Mouse (Mus musculus) heart, embryonic 16.5 days (tissue): Measurements from ENCODE around the gene Tcp11l1. TPM values are rescaled to one million over a fixed set of nuclear protein-coding genes. Genes with fewer than 3 reads are reported as not detected.

Experiments
- ATAC-seq: fragments of 200-750 bp; cut with Nextera tagmentation; replicated peaks from 2 replicates; pipeline ENCODE4 v1.8.0; 2017; ENCODE audit warnings: moderate number of reproducible peaks; ENCODE audit not compliant: insufficient read depth, low FRiP score; ENCODE audit errors: extremely low read depth
- H3K27ac ChIP-seq: fragments of 300-500 bp; sonication (generic); 2 replicates; pipeline ENCODE4 v1.5.1; 2014; ENCODE audit warnings: mild to moderate bottlenecking, low read length, control low read depth, moderate library complexity
- H3K27me3 ChIP-seq: fragments of 300-500 bp; sonication (generic); 2 replicates; pipeline ENCODE4 v1.6.1; 2014; ENCODE audit warnings: low read length, mixed read lengths; ENCODE audit not compliant: control insufficient read depth, insufficient read depth
- H3K36me3 ChIP-seq: fragments of 300-500 bp; sonication (generic); 2 replicates; pipeline ENCODE4 v1.6.1; 2014; ENCODE audit not compliant: control insufficient read depth, insufficient read depth
- H3K4me1 ChIP-seq: fragments of 300-500 bp; sonication (generic); 2 replicates; pipeline ENCODE4 v1.6.1; 2014; ENCODE audit warnings: low read length, mixed read lengths; ENCODE audit not compliant: control insufficient read depth, insufficient read depth
- H3K4me2 ChIP-seq: fragments of 300-500 bp; sonication (generic); 2 replicates; pipeline ENCODE4 v1.6.1; 2014; ENCODE audit warnings: low read depth, mild to moderate bottlenecking, control low read depth, low read length
- H3K4me3 ChIP-seq: fragments of 300-500 bp; sonication (generic); 2 replicates; pipeline ENCODE4 v1.5.1; 2014; ENCODE audit warnings: mild to moderate bottlenecking, control low read depth, low read length
- H3K9ac ChIP-seq: fragments of 300-500 bp; sonication (generic); 2 replicates; pipeline ENCODE4 v1.6.1; 2014; ENCODE audit warnings: low read length, control low read depth
- H3K9me3 ChIP-seq: fragments of 300-500 bp; sonication (generic); replicated peaks from 2 replicates; pipeline ENCODE4 v1.6.1; 2016; ENCODE audit warnings: low read length; ENCODE audit not compliant: control insufficient read depth
- WGBS: fragments of 180-500 bp; shearing (Covaris S2); extraction: QIAGEN DNeasy Blood & Tissue Kit; methylation state at CpG from one replicate; pipeline ENCODE4 v1.1.7; 2014; 5-methylcytosine and 5-hydroxymethylcytosine counted together
- polyA plus RNA-seq: library from polyadenylated mRNA; unstranded; fragments of >200 nt; fragmentation: Nextera tagmentation; extraction: Ambion mirVana; gene quantifications from 2 replicates; pipeline ENCODE4 v1.2.1, GENCODE M21; 2015

Gene Tcp11l1
- 28.0 and 28.9 TPM in 2 replicates for polyA plus RNA-seq

DNA sequence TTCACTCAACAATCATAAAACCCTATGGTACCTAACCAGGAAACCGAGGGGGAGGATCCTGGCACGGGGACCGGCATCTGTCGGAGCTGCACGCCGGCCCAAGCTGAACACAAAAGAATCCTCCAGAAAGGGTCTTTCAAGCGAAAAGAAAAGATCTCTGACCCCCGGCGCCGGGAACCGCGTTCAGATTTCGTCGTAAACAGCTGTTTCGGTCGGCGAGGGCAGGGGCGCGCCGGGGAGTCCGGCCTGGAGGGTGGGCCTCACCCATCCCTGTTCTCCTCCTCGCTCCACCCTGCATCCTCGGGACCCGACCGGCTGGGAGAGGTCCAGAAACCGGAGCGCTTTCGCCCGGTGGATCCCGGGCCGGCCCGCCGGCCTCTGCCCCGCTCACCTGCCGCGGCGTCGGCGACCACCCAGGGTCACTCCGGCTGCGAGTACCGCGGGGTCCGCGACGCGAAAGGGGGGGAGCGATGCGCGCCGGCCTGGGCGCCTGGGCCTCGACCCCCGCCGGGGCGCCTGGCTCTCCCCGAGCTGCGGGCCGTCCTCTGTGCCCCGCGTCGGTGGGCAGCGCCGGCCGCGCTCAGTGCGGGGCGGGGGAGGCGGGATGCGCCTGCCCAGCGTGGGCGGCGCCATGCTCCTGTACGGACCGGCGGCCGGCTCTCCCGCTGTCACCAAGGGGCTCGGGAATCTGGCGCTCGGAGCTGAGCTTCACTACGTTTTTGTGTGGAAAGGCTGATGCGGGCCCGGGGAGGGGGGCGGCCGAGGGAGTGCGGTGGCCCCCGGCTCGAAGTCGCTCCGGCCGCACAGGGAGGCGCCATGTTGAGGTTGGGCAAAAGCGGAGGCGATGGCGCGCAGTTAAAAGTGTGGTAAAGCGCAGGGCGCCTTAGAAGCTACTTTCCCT is at the start of gene Tcp11l1:
Gene Tcp11l1 (minus strand): TSS at position 585 of the 901 bp plus-strand sequence.
- Histone ChIP-seq H3K9me3 (no peaks in the 10 kb centered on the region), H3K9ac (peak within 1 kb of the TSS; percentile 79), H3K27me3 (no peaks in the 10 kb centered on the region), H3K36me3 (no peaks in the 10 kb centered on the region), H3K4me3 (peak within 1 kb of the TSS; percentile 89), H3K27ac (peak within 1 kb of the TSS; percentile 69), H3K4me1 (peaks cover 7% of the 10 kb centered on the region; the same call in 1 of the 2 replicates), H3K4me2 (peak within 1 kb of the TSS; percentile 92)
- WGBS, result 0% methylated on average over 99 of the region's 99 CpGs
- peak; percentile 82 for ATAC-seq

DNA sequence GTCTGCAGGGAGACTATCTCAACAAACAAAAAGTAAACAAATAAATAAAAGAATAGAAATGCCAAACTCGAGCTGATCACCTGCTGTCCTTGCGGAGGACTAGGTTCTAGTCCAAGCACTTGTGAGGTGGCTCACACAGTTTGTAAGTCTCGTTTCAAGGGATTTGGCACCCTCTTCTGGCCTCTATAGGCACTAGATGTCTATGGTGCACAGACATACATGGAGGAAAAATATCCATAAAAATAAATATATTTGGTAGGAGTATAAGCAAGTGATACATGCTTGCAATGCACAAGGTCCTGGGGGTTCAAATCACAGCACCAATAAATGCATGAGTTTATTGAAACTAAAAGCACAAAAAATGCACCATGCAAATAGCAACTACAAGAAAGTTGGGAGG is 38.6 kb upstream of the Tcp11l1 start:
- no peak overlapping the region for H3K27ac ChIP-seq
- no peaks in the 10 kb centered on the region for H3K4me1 ChIP-seq
- no peaks in the 10 kb centered on the region for H3K27me3 ChIP-seq
- H3K9ac ChIP-seq, result no peak overlapping the region
- H3K36me3 ChIP-seq, result no peaks in the 10 kb centered on the region
- 62% methylated on average over 3 of the region's 3 CpGs for WGBS
- H3K9me3 ChIP-seq, result no peaks in the 10 kb centered on the region
- no peak overlapping the region for H3K4me2 ChIP-seq
- H3K4me3 ChIP-seq, result no peak overlapping the region
- no peak for ATAC-seq

DNA sequence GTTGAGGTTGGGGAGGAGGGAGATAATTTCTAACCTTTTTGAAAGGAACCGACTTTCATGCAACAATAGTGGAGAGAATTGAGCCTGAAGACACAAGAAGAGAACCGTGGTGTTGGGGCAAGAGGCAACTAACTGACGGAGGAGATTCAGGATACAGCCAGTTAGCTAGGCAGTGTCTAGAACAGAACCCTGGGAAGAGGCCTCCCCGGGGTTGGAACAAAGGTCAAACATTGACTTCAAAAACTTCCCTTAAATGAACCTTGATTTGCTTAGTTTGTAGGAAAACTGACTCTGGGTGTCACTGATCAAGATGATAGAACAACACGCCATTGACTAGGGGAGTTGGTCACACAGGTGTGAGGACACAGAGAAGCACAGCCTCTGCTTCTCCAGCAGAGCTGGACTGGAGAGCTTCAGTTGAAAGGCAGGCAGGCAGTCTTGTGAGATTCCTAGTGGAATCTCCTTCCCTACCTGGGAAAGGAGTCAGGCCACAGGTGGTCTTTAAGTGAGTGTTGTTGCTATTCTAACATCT is 36.7 kb upstream of the Tcp11l1 start:
- no peak overlapping the region for H3K4me2 ChIP-seq
- no peak overlapping the region for H3K4me3 ChIP-seq
- no peak for ATAC-seq
- no peaks in the 10 kb centered on the region for H3K9me3 ChIP-seq
- no peaks in the 10 kb centered on the region for H3K36me3 ChIP-seq
- H3K27me3 ChIP-seq, result no peaks in the 10 kb centered on the region; the same call in 1 of the 2 replicates
- H3K9ac ChIP-seq, result no peak overlapping the region
- 77% methylated on average over 5 of the region's 5 CpGs for WGBS
- no peak overlapping the region for H3K27ac ChIP-seq
- no peaks in the 10 kb centered on the region for H3K4me1 ChIP-seq

DNA sequence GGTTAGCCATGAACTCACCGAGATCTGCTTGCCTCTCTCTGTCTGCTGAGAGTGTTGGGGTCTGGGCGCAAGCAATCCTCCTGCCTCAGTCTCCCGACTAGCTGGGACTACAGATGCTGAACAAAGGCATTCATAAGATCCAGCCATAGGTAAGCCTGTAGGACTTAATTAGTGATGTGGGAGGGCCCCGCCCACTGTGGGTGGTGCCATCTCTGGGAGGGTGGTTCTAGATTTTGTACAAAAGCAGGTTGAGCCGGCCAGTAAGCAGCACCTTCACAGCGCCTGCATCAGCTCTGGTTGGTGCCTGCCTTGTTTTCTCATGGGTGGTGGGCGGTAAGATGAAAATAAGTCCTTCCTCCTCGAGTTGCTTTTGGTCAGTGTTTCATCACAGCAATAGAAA is 34.3 kb upstream of the Tcp11l1 start:
- WGBS, result 50% methylated on average over 8 of the region's 8 CpGs
- no peak for ATAC-seq
- H3K27ac ChIP-seq, result no peak overlapping the region
- no peaks in the 10 kb centered on the region for H3K4me1 ChIP-seq
- H3K27me3 ChIP-seq, result no peaks in the 10 kb centered on the region; the same call in 1 of the 2 replicates
- no peak overlapping the region for H3K4me2 ChIP-seq
- no peaks in the 10 kb centered on the region for H3K36me3 ChIP-seq
- no peaks in the 10 kb centered on the region for H3K9me3 ChIP-seq
- H3K4me3 ChIP-seq, result no peak overlapping the region
- H3K9ac ChIP-seq, result no peak overlapping the region

DNA sequence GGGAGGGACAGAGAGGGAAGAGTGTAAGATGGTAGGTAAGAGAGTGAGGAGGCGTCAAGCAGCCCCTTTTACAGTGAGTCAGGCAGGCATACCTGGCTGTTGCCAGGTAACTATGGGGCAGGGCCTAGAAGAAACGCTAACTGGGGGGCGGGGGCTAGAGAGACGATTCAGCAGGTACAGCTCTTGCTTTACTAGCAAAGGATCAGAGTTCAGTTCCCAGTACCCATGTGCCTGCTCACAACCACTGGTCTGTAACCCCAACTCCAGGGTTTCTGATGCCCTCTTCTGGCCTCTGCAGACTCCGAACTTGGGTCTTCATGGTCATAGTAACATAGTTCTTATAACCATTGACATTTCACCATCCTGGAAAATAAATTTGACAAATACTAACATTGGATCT is 32.0 kb upstream of the Tcp11l1 start:
- no peak for ATAC-seq
- Histone ChIP-seq H3K9ac (no peak overlapping the region), H3K36me3 (no peaks in the 10 kb centered on the region), H3K27me3 (no peaks in the 10 kb centered on the region; the same call in 1 of the 2 replicates), H3K9me3 (no peaks in the 10 kb centered on the region), H3K4me1 (no peaks in the 10 kb centered on the region), H3K4me2 (no peak overlapping the region), H3K27ac (no peak overlapping the region), H3K4me3 (no peak overlapping the region)
- 67% methylated on average over 5 of the region's 5 CpGs for WGBS

DNA sequence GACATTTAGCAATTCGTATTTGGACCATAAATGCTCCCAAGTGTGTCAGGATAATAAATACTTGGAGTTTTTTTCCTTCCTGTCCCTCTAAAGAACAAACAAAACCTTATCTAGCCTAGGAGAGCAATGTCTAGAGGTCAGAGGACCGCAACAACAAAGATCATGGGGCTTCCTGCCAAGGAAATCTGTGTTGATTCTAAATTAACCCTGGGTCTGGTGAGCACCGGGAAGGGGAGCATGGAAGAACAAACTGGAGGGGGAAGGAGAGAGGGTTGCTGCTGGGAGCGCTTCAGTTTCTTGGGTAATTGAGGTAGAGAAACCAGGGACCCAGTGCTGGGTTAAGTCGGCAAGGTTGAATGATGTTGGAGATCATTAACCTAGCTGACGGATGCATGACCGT is 31.2 kb upstream of the Tcp11l1 start:
- WGBS, result 14% methylated on average over 7 of the region's 7 CpGs
- H3K4me3 ChIP-seq, result peak overlapping the region; percentile 65
- ATAC-seq, result 0 out of 2 replicates have a peak, but pooled peaks have one; percentile 30
- no peaks in the 10 kb centered on the region for H3K9me3 ChIP-seq
- H3K4me1 ChIP-seq, result no peaks in the 10 kb centered on the region
- H3K27ac ChIP-seq, result no peak overlapping the region
- H3K9ac ChIP-seq, result peak overlapping the region; percentile 74
- no peaks in the 10 kb centered on the region; the same call in 1 of the 2 replicates for H3K27me3 ChIP-seq
- no peaks in the 10 kb centered on the region for H3K36me3 ChIP-seq
- H3K4me2 ChIP-seq, result peak overlapping the region; percentile 80

DNA sequence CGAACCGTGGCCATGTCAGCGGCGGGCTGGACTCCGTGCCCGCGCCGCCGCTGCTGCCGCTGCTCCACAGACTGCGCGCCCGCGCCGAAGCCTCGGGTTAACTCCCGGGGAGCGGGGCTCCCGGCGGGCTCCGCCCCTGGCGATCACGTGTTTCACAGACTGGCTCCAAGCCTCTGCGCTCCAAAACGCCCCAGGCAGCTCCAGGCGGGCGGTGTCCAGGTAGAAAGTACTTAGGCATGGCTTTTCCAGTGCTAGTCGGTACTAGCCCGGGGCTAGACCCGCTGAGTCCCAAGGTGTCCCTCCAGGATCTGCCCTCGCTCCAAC is 30.7 kb upstream of the Tcp11l1 start, which contains the start of gene Depdc7:
Gene Depdc7 (minus strand): TSS at position 138 of the 324 bp plus-strand sequence.
- H3K9me3 ChIP-seq, result no peaks in the 10 kb centered on the region
- 0% methylated on average over 31 of the region's 31 CpGs for WGBS
- H3K27ac ChIP-seq, result no peak within 1 kb of the TSS
- peak within 1 kb of the TSS; percentile 74 for H3K9ac ChIP-seq
- H3K4me1 ChIP-seq, result no peaks in the 10 kb centered on the region
- no peaks in the 10 kb centered on the region for H3K36me3 ChIP-seq
- H3K4me3 ChIP-seq, result peak within 1 kb of the TSS; percentile 65
- no peaks in the 10 kb centered on the region; the same call in 1 of the 2 replicates for H3K27me3 ChIP-seq
- H3K4me2 ChIP-seq, result peak within 1 kb of the TSS; percentile 80
- peak; percentile 95 for ATAC-seq

DNA sequence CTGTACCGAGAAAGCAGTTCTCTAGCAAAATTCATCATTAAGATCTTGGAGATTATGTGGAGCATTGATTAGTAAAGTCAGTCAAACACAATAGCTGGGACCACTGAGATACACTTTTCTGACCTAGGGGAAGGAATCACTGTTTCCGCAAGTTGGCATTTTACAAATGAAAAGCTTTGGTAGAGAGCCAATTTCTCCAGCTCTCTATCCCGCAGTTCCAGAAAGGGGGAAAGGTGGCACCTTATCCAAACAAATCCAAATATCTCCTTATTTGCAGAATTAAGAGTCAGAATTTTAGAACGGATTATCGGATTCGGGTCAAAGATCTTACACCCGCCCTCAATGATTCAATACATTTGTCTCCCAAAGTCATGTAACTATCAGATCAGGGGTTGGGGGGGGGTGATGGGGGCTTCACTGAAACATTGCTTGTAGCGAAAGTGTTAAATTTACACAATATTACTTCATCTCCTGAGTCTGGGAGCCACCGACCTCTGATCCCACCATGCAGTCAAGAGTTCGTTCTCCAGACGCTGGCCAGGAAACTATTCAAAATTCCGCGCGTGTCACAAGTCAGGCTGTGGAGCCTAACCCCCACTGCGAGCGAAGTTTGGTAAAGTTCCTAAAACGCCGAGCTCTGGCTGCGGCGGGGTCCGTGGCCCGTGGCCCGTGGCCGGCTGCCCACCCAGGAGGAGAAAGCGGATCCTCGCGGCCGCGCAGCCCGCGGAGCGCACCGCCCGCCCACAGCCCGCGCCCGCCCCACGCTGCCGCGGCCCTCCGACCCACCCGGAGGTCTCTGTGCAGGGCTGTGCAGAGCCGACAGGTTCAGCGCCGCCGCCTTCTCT is 30.1 kb upstream of the Tcp11l1 start:
- Histone ChIP-seq H3K27ac (no peak overlapping the region), H3K4me1 (no peaks in the 10 kb centered on the region), H3K27me3 (no peaks in the 10 kb centered on the region; the same call in 1 of the 2 replicates), H3K4me3 (peak overlapping the region; percentile 65), H3K4me2 (peak overlapping the region; percentile 80), H3K9me3 (no peaks in the 10 kb centered on the region), H3K9ac (peak overlapping the region; percentile 74), H3K36me3 (no peaks in the 10 kb centered on the region)
- no peak for ATAC-seq
- WGBS, result 7% methylated on average over 46 of the region's 46 CpGs
